9 mouse cellular contexts compared by ENCODE assay signal in the genomic region with DNA sequence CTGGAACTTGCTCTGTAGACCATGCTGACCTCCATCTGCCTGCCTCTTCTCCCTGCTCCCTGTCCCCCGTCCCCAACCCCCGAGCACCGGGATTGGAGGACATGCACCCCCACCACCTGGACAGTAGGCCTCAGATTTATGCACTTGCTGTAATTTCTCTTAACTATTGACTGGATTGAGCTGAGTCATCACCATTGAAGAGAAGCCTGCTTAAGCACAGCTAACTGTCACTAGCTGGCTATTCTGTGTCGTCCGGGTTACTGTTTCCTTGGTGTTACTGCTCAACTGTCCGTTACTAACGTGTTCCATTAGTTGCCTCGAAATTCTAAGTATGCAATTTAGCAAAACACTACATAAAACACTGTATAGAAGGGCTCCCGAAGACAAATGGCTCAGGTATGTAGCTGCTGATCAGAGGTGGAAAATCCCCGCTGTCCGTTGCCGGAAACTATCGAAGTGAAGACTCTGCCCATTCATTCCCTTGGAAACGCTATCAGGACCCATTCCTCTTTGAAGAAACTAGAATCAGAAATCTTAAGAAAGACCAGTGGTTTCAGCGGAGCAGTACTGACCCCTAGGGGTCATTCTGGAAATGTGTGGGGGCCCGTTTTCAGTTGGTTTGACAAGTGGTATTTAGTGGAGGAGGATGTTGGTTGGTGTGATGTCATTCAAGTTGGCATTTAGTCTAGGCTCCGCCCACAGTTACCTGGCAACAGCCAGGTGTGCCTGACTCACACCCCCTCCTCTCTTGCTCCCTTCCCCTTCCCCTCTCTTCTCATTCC. TPM values are rescaled to one million over a fixed set of nuclear protein-coding genes. Genes with fewer than 3 reads are reported as not detected.
A peak's percentile ranks its signal among the peaks of the same experiment; 100 is the strongest.
DNase-seq lines count a peak whose midpoint lies in the region; ATAC-seq and TF ChIP-seq lines count a peak whose summit lies in the region.
"Had no signal": no experiment of that assay in that cellular context is flagged by ENCODE, and none has a peak within 500 bp of the region (broad histone marks: within the 10 kb centered on the region; RNA-seq: fewer than 3 reads in every experiment).

No protein-coding gene starts in this region.

- no peaks in the 10 kb centered on the region for H3K27me3 ChIP-seq in G1E (ENCODE audit: insufficient read depth, low read length)
- no peaks in the 10 kb centered on the region for H3K27me3 ChIP-seq in heart, postnatal 0 days (ENCODE audit: control insufficient read depth, insufficient read depth, low read length)
- H3K27me3 ChIP-seq: limb, embryonic 13.5 days had no signal

- 58% methylated on average over 17 of the region's 17 CpGs for WGBS in heart, postnatal 0 days

- H3K27ac ChIP-seq in heart, postnatal 0 days (ENCODE audit: low read depth): no peak overlapping the region
- H3K27ac ChIP-seq: limb, embryonic 13.5 days had no signal

- no peak overlapping the region for H3K4me3 ChIP-seq in G1E (ENCODE audit: low read depth, low read length)
- H3K4me3 ChIP-seq in heart, postnatal 0 days (ENCODE audit: low read depth, low read length): no peak overlapping the region
- H3K4me3 ChIP-seq: limb, embryonic 13.5 days had no signal

- no peak overlapping the region for H3K4me2 ChIP-seq in heart, postnatal 0 days (ENCODE audit: low read depth, low read length)
- H3K4me2 ChIP-seq: limb, embryonic 13.5 days had no signal

- H3K36me3 ChIP-seq in G1E (replicated peaks): peaks cover 73% of the 10 kb centered on the region
- H3K36me3 ChIP-seq in heart, postnatal 0 days (replicated peaks; ENCODE audit: control insufficient read depth, insufficient read depth, low read length): peaks cover 29% of the 10 kb centered on the region

- TF ChIP-seq EP300 in heart, postnatal 0 days (IDR thresholded peaks at IDR 0.05; ENCODE audit: low read depth): no peak

- H3K9me3 ChIP-seq in G1E (replicated peaks): no peaks in the 10 kb centered on the region
- H3K9me3 ChIP-seq in heart, postnatal 0 days (replicated peaks; ENCODE audit: control insufficient read depth, low read length): no peaks in the 10 kb centered on the region
- H3K9me3 ChIP-seq: limb, embryonic 13.5 days had no signal

- no peak overlapping the region for H3K9ac ChIP-seq in heart, postnatal 0 days (replicated peaks; ENCODE audit: low read depth, low read length)
- H3K9ac ChIP-seq: limb, embryonic 13.5 days had no signal

- TF ChIP-seq CTCF in G1E (IDR thresholded peaks at IDR 0.05; ENCODE audit: low read depth, low read length): peak; percentile 87
- peak; percentile 68 for TF ChIP-seq CTCF in heart, postnatal 0 days (IDR thresholded peaks at IDR 0.05; ENCODE audit: low read depth)

- ATAC-seq in cerebellum, adult (ENCODE audit: insufficient number of reproducible peaks, low FRiP score, low TSS enrichment): no peak
- ATAC-seq in G1E (ENCODE audit: extremely low read depth, insufficient number of reproducible peaks, low FRiP score, poor library complexity, severe bottlenecking): peak; percentile 42
- no peak for ATAC-seq in heart, postnatal 0 days (ENCODE audit: insufficient read depth, low read depth)

- peaks cover 18% of the 10 kb centered on the region for H3K4me1 ChIP-seq in G1E (ENCODE audit: insufficient read depth, low read depth, low read length)
- no peaks in the 10 kb centered on the region for H3K4me1 ChIP-seq in heart, postnatal 0 days (ENCODE audit: control insufficient read depth, insufficient read depth)
- H3K4me1 ChIP-seq: limb, embryonic 13.5 days had no signal

- DNase-seq in cerebellum, adult 11 months: peak; percentile 46
- DNase-seq in G1E (ENCODE audit: low spot score): peak; percentile 50
- peak; percentile 77 to 85 for DNase-seq in cerebellum, postnatal 10 days
- DNase-seq in heart, postnatal 0 days (ENCODE audit: low spot score): peak; percentile 20
- peak; percentile 75 for DNase-seq in kidney, postnatal 14 days
- DNase-seq in lung, postnatal 14 days: peak; percentile 67
- DNase-seq in right cerebral cortex, adult 18-20 months: peak; percentile 66

RNA-seq across cellular contexts. Expression of a gene that starts 14.3 kb away (rescaled TPM):
- total RNA-seq in G1E (2014; fragmentation: Nextera tagmentation) (37.5 and 57.5 TPM in 2 replicates), G1E (2017) (25.5 and 33.6 TPM in 2 replicates)
- 68.4 and 97.3 TPM in 2 replicates for polyA plus RNA-seq in G1E (2012)
- 30.3 and 36.4 TPM in 2 replicates for total RNA-seq in heart, postnatal 0 days (2014; rRNA removed; ENCODE audit: low replicate concordance)
- polyA plus RNA-seq in heart, postnatal 0 days (2015; fragmentation: Nextera tagmentation; extraction: Ambion mirVana): 26.2 and 31.0 TPM in 2 replicates

RNA-seq across cellular contexts. Expression of a gene that starts 33.5 kb away (rescaled TPM):
- 49.3 and 69.4 TPM in 2 replicates for total RNA-seq in G1E (2014; fragmentation: Nextera tagmentation)
- total RNA-seq in G1E (2017): 37.0 and 42.5 TPM in 2 replicates
- 1.5 and 3.5 TPM in 2 replicates for polyA plus RNA-seq in G1E (2012)
- total RNA-seq in heart, postnatal 0 days (2014; rRNA removed; ENCODE audit: low replicate concordance): 1.5 and 2.0 TPM in 2 replicates
- 0.33 and 0.59 TPM in 2 replicates for polyA plus RNA-seq in heart, postnatal 0 days (2015; fragmentation: Nextera tagmentation; extraction: Ambion mirVana)

RNA-seq across cellular contexts. Expression of a gene that starts 36.1 kb away (rescaled TPM):
- 402 and 407 TPM in 2 replicates for total RNA-seq in G1E (2014; fragmentation: Nextera tagmentation)
- 913 and 1,040 TPM in 2 replicates for total RNA-seq in G1E (2017)
- polyA plus RNA-seq in G1E (2012): 42.2 and 90.8 TPM in 2 replicates
- total RNA-seq in heart, postnatal 0 days (2014; rRNA removed; ENCODE audit: low replicate concordance): 143 and 179 TPM in 2 replicates
- polyA plus RNA-seq in heart, postnatal 0 days (2015; fragmentation: Nextera tagmentation; extraction: Ambion mirVana): 184 and 191 TPM in 2 replicates

Comparison
In these comparisons a context has a peak if more than half of its experiments do, and no peak if none do; other contexts are left out.
1. DNase-seq: peak in every context shown above with its lines; median percentile 81 in cerebellum, postnatal 10 days; 75 in kidney, postnatal 14 days; 67 in lung, postnatal 14 days; 66 in right cerebral cortex, adult 18-20 months; 50 in G1E; 46 in cerebellum, adult 11 months; 20 in heart, postnatal 0 days.
2. RNA of a gene that starts 33.5 kb away (total RNA-seq): 37.0 to 69.4 TPM in G1E; 1.5 to 2.0 TPM in heart, postnatal 0 days; every median in the first group is over 10 times any median in the second.